Mouse (Mus musculus): Measurements from ENCODE around the gene Mrps16.
A peak's percentile ranks its signal among the peaks of the same experiment; 100 is the strongest.

Gene Mrps16

DNA sequence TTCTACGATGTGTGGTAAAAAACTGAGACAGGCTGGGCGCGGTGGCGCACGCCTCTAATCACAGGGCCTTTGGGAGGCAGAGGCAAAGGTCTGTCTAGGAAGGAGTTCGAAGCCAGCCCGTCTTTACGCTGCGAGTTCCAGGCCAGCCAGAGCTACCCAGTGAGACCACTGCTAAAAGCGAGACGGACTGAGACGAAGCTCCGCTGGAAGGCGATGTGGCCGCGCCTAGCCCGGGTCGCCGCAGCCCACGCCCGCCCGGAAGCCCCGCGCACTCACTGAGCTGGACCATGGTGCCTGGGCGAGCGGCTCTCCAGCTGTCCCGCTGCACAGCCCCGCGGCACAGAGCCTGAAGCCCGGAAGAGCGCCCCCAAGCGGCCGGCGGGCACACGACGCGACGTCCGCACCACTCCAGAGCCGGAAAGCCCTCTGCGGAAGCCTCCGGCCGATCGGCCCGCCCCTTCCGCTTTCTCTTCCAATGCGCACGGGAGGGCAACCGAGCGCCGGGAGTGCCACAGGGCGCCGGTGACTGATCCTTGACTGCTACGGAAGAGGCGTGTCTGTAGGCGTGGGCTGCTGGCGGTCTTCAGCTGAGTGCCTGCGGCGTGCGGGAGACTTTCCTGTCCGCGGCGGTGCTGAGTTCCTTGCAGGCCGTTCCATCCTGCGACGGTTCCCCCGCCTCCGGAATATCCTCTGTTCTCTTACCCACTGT lies at the start of gene Mrps16:
Mrps16 (minus strand) TSS at position 430 of the 709 bp plus-strand sequence.
- peak; percentile 95 to 97 for DNase-seq

DNA sequence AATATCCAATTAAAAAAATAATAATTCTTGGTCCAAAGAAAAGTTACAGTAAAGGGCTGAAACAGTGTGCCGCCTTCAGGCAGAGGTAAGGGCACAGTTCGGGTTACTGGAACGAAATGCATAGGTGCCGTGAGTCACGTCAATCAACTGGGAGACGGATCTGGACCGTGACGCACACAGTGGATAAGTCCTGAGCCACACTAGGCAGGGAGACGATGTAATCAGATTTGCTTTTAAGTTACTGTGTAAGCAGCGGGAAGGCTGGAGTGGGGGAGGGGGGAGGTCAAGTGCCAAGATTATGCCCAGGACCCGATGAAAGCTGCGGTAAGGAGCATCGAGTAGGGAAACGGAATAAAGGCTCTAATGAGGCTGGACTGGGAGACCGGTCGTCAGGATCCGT lies 48.8 kb upstream of the Mrps16 start:
- DNase-seq, result no peak

DNA sequence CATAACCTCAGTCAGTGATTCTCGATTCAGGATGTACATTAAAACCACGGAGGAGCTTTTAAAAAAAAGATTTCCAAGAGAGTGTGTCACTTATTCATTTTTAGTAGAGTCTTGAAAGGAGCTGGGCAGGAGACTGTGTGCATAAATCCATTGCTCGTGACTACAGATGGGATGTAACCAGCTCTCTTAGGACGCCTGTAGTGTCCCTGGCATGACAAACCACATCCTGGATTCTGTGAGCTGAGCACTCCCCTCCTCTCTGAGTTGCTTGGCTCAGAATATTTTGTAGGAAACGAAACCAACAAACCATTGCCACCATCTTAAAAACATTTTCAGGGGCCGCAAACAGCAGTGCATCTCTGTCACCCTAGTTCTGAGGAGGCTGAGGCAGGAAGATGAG lies 43.5 kb upstream of the Mrps16 start:
- DNase-seq, result no peak

DNA sequence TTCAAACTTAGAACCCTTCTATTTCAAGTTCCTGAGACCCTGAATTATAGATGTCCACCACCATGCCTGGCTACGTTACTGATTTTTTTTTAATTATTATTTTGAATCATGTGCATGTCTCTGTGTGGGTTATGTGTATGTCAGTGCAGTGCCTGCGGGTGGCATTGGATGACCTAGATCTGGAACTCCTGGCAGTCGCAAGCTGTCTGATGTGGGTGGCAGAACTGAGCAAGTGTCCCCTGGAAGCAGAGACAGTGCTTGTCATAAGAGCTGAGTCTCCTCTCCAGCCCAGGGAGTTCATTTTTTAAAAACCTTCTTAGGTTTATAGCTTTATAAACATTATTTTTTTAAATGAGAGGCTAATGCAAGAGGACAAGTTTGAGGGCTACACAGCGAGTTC lies 39.0 kb upstream of the Mrps16 start:
- DNase-seq, result peak in 1 of 2 experiments; percentile 10

DNA sequence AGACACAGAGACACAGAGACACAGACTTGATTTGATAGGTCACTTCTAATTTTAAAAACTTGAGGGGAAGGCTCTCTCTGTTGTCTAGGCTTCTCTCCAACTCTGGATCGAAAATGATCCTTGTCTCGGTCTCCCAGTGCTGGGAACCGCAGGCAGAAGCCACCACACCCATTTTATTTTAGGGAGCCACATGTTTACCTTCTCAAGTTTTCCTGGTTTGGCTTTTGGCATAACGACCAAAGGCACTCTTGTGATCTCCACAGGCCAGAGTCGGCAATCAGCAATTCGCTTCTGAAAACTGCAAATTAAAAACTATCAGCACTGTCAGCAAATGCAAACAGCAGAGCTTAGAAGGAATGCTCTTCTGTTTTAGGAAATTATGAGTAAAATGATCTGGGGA lies 38.3 kb upstream of the Mrps16 start:
- DNase-seq, result no peak

DNA sequence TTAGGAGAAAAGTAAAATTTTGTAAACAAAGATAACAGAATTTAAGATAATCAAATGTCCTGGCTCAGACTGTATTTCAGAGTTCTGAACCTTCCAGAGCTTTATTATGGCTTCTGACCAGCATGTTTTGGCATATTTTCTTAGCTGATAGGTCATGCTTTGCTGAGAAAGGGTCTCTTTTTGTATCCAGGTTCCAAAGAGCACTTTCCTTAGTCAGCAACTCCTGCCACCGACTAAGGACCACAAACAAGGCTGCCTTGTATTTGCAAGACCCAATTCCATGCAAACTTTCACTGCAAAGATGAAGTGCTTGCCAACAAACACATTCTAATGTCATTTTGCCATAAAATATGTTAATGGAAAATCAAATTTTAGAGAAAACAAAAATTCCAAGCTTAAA lies 36.4 kb upstream of the Mrps16 start:
- DNase-seq, result no peak

DNA sequence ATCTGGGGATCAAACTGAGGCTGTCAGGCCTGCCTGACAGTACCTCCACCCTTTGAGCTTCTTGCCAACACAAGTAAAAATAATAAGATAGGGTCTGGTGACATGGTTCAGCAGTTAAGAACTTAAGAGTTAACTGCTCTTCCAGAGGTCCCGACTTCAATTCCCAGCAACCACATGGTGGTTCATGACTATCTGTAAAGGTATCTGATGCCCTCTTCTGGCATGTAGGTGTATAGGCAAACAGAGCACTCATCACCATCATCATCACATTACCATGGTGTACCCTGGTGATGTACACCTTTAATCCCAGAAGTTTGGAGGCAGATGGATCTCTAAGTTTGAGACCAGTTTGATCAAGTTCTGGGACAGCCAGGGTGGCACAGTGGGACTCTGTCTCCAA lies 35.2 kb upstream of the Mrps16 start:
- DNase-seq, result no peak

DNA sequence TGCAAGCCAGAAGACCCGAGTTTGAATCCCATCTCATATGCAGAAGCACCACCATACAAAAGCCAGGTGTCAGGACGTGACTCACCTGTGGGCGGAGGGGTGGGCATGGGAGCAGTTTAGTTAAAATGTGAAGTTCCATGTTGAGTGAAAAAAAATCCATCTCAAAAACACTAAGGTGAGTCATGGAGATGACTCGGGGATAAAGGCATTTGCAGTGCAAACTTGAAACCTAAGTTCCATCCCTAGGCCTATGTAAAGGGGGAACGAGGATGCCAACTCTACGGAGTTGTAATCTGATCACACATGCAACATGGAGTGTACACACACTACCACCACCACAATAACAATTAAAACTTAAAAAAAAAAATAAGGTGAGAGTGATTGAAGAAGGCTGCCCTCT lies 29.6 kb upstream of the Mrps16 start:
- DNase-seq, result no peak

DNA sequence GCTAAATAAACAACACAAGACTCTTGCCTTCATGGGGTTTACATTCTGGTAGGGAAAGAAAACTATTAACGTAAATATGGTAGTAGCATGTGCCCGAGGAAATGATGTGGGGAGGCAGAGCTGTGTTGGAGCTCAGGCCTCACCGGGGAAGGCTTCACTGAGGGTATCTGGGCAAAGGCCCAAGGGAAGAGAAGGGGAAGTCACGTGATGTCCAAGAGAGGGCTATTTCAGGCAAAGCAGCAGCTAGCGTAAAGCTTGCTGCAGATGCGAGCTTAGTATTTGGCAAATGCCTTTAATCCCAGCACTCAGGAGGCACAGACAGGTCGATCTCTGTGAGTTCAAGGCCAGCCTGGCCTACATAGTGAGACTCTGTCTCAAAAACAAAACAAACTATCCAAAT lies 28.8 kb upstream of the Mrps16 start:
- no peak for DNase-seq

DNA sequence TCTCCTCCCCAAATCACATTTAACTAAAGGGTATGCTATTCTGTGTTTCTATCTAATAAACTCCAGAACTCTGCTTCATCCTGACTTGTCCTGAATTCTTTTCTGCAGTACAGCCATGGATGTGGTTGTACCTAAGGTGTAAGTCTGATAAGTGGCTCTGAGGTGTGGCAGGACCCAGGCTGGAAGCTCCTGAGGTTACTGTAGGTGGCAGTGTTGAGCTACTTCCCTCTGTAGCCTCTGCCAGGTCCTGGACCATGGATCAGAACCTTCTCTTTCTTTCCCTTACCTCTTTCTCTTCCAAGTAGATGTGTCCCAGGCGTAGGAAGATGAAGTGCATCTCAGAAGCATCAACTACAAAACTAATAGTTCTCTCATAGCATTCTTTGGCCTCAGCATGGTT lies 6.6 kb upstream of the Mrps16 start:
- DNase-seq, result peak in 1 of 2 experiments; percentile 37

DNA sequence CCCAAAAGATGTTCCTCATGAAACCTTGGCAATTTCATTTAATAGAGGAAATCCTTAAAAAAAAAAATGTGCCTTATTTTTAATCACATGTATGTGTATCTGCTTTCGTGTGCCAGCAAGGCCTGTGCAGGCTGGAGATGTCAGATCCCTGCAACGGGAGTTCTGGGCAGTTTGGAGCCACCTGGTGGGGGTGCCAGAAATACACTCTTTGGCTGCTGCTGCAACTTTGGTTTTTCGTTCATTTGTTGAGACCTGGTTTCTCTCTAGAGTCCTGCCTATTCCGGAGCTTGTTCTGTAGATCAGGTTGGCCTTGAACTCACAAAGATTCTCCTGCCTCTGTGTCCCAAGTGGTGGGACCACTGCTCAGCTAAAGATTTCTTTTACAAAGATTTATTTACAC lies 5.4 kb upstream of the Mrps16 start:
- no peak for DNase-seq

DNA sequence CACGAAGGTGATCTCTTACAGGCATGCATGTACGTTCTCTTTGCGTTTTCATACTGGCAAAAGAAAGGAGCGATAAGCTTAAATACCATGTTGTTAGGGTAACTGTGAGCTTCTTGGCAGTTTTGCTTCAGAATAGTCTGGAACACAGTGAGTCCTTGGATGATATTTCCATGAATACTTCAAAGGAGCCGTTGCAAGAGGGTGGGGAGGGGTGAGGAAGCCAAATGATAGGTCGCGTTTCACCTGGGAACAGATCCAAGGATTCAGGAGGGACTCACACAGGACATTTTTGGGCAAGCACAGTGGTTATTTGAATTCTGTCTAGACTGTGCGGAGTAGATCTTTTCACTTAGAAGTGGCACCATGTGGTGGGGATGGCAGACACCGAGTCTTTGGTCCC lies 3.8 kb upstream of the Mrps16 start:
- DNase-seq, result no peak

DNA sequence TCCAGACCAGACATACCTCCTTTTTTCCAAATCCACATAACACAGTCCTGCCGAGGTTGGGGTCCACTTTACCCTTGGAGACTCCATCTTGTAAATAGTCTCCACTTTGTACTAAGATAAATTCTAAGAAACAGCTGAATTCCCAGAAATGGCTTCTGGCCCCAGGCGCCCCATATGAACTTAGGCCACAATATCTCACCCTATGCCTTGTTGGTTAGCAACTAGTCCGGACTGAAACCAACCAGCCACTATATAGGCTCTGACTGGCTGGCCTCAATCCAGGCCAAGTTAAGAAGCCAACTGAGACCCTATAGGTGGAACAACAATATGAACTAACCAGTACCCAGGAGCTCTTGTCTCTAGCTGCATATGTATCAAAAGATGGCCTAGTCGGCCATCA lies 1.1 kb downstream of the Mrps16 start:
- DNase-seq, result no peak

DNA sequence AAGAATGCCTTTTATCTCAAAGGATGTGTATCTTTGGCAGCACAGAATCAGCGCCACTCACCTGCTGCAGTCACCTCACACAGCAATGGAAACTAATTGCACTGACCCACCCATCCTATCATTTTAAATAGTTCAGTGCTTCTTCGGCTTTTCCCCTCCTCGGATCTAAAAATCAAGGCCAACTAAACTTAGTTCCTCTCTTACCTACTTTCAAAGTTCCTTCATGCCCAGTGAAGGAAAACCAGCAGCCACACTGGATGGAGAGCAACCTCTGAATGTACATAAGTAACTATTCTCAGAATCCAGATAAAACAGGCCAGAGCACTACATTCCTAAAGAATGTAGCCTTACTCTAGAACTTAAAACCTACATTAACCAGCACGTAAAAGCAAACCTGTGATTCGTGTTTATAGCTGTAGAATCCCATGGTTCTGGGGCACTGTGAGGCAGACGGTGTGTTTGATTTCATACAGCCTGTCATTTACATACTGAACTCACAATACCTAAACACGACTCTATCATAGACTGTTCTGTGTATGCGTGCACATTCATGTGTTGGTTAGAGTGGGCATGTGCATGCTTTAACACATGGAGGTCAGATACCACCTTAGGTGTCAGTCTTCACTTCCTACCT lies 3.9 kb downstream of the Mrps16 start:
- DNase-seq, result no peak

DNA sequence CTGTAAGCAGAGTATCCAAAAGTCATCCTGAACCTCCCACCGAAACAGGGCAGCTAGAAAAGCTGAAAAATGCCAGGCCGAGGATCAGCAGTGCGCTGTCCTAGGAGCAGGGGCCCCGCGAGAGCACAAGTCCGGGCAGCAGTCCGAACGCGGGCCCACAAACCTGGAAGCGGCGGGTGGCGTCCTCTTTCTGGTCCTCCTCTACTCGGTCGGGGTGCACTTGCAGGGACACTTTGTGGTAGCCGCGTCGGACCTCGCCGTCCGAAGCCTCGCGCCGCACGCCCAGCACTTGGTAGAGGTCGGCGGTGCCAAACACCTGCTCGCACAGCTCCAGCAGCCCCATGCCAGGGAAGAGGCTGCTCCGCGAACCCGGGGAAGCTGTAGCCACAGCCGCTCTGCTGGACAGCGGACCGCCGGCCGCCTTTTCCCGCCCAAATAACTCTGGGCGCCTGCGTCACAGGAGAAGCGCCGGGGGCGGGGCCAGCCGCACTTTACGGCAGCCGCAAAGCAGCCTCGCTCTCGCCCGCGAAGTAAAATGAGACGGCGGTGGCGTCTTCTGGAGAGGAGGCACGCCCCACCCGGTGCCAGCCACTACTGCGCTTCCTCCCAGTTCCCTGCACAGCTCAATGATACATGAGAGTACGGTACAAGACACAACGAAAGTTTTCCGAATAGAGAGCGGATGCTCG lies 4.8 kb downstream of the Mrps16 start, which contains the start of gene Dnajc9:
Dnajc9 (minus strand) TSS at position 470 of the 689 bp plus-strand sequence.
- peak; percentile 93 to 96 for DNase-seq

DNA sequence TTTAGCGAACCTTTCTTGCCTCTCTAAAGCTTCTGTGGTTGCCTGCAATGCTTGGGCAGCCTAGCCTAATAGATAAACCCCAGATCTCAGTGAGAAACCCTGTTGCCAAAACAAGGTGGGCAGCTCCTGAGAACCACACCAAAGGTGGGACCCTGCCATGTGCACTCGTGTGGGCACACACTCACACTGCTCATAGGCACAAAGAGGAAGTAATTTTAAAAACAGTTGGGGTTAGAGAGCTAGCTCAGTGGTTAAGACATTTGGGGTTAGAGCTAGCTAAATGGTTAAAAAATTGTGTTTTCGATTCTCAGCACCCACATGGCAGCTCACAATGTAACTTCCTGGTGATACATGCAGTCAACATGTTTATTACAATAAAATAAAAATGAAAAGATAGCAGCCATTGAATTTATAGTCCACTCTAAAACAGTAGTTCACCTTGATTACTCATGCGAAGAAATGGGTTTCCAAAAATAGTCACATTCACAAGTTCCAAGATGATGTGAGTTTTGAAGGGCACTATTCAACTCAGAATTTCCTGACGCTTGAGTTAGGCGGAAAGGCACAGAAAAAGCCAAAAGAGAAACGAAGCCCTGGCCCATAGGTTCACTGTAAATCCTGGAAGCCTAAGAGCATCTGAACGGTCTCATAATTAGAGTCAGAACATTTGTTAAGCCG lies 13.5 kb downstream of the Mrps16 start:
- no peak for DNase-seq

DNA sequence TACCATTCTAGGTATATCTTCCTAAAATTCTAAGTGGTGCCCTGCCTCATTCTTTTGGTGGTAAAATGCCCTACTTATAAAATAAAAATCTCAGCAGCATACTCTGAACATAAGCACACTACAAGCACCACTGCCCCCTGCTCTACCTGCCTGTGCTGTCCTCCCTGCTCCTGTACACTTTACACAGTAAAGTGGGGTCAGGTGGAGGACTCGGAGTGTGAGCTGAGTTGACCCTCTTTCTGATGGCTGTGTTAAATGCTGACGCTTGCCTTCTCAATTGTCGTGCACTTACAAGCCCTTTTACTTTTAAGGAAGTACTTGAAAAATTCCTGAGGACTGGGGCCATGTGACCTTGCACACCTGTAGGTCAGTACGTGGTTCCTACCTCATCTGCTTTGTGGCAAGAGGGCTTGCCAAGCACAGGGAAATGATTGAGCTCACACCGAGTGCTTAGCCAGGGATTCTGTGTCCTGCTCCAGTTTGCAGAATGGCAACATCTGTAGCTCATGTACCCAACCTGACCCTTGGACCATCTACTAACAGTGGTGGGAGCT lies 14.3 kb downstream of the Mrps16 start:
- DNase-seq, result no peak

DNA sequence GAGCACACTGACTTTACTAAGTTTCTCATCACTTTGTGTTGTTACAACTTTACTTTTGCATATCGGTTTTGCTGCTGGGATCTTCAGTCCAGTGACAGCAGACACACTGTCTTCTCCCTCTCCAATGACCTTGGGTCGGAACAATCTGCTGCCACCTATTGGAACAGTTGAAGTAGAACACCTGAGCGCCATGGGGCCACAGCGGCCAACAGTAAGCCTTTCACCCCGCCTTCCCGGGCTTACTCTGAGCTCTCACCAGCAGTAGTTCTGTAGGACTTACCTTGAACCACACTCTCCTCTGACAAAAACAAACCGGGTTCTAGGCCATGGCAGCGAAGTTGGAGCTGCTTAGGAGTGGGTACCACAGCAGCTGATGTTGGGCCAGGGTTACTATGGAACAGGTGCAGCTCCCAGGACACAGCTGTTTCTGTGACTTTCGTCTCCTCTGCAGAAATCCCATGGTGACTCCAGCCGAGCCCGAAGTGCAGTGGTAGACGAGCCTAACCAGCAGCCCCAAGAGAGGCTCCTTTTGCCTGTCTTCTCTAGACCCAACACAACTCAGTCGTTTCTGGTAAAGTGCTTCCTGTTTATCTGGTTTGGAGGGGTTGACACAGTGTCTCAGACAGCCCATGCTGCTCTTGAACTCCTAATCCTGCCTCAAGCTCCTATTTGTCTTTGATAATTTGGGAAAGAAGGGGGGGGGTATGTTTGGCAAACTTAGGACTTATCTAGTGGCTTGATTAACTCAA lies 14.9 kb downstream of the Mrps16 start:
- peak; percentile 43 to 60 for DNase-seq

DNA sequence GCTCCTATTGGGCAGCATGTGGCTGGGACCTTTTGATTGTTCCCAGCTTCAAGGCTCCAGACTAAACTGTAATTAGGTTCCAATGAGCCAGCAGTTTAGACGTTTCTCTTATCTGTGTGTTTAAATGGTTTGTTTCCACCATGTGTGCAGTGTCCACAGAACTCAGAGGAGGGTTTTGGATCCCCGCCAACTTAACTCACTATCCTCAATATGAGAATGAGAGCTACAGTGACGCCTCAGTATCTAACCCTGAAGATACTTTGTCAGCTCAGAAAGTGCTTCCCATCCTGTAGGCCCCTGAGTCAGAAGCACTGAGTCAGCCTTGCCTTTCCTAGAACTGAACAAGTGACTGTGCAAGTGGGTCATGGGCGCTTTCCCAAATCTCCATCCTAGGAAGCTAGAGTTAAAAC lies 16.3 kb downstream of the Mrps16 start:
- no peak for DNase-seq

DNA sequence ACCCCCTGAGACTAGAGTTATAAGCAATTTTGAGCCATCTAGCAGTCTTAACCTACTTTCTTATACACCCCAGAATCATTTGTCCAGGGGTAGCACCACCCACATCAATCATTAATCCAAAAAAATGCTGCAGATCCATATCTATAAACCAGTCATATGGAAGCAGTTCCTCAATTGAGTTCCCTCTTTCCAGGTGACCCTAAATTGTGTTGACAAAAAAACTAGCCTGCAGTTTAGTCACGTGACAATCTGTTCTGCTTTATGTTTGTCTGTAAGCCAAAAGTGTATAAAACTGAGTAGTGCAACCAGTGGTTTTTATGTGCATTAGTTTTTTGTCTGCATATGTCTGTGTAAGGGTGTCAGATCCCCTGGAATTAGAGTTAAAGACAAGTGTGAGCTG lies 21.6 kb downstream of the Mrps16 start:
- no peak for DNase-seq

DNA sequence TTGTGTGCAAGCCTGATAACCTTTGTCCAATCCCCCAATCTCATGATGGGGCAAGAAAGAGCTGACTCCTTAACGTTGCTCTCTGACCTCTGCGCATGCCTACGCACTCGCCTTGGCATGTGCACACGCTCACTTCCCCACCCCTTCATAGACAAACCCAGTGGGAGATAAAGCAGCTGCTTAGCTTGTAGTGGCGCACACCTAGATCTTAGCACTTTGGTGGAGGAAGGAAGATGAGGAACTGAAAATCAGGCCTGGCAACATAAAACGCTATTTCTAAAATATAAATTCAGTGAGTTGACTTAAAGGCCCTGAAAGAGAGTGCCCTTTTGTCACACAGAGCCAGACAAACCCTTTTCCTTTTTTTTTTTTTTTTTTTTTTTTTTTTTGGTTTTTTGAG lies 22.6 kb downstream of the Mrps16 start:
- no peak for DNase-seq

DNA sequence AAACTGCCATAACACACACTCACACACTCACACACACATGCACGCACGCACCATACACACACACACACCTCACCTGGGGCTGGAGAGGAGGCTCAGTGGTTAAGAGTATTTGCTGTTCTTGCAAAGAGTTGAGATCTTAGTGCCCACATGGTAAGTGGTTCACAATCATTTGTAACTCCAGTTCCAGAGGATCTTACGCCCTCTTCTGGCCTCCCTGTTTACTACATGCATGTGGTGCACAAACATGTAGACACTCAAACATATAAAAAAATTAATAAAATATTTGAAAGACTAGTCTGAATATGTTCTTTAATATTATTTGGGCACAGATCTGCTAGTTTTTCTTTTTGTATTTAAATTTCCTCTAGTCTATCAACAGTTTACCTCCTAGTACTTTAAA lies 25.2 kb downstream of the Mrps16 start:
- DNase-seq, result no peak

DNA sequence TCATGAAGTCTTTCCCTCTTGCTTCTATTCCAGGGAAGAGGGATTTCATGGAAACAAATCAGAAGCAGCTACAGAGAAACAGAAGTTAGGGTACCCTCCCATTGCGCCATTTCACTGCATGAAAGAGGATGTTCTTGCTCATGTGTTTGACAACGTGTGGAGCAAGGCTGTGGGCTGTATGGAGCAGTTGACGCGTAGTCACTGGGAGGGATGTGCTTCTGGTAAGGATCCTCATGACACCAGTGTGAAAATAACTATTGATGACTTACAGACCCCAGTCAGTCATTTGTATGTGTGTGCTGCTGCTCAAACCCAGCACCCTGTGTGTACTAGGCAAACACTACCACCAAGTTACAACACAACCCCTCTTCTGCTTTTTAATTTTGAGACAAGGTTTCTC lies 30.2 kb downstream of the Mrps16 start:
- DNase-seq, result no peak

Data from cerebellum, adult 18-20 months (tissue).